Mouse (Mus musculus): Measurements from ENCODE around the gene Tmem255a. TPM values are rescaled to one million over a fixed set of nuclear protein-coding genes. Genes with fewer than 3 reads are reported as not detected.

The Tmem255a gene
- polyA plus RNA-seq (2015; fragmentation: Nextera tagmentation; extraction: Ambion mirVana): 29.5 and 30.2 TPM in 2 replicates

DNA sequence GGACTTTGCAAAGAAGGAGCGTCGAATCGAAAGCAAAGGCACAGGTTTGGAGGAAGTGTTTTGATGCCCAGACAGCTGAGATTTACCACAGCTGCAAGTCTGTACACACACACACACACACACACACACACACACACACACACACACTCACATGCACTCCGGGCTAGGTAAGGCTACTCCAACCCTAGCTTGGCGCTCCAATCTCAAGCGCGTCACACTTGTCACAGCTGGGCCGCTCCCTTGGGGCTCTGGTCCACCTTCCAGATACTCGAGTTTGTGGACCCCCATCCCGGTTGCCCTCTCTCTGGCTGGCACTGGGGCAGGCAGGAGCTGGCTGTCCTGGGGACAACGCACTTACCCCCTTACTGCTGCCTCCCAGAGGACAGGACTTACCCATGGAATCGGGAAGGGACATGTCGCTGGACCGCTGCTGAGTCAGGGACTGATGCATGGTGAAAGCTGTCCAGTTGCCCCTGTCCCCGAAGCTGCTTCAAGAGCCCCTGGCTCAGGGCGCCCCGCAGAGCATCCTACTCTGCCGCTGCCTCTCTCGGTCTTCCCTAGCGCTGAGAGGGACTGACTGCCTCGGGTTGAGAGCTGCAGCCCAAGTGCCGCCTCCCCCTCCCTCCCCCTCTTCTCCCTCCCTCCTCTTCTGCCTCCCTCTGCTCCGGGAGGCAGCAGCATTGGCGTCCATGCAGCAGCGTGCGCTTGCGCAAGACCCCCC lies at the start of gene Tmem255a:
Tmem255a (minus strand) TSS at position 589 of the 721 bp plus-strand sequence.
- Histone ChIP-seq H3K27me3 (ENCODE audit: control insufficient read depth, insufficient read depth, low read length) (no peaks in the 10 kb centered on the region), H3K4me1 (ENCODE audit: control insufficient read depth, insufficient read depth, low read length) (no peaks in the 10 kb centered on the region), H3K27ac (ENCODE audit: low read length) (peak within 1 kb of the TSS; percentile 7; the same call in 1 of the 2 replicates), H3K9me3 (replicated peaks; ENCODE audit: control insufficient read depth, low read length) (no peaks in the 10 kb centered on the region), H3K4me3 (ENCODE audit: low read length) (peak within 1 kb of the TSS; percentile 55), H3K9ac (ENCODE audit: low read length) (peak within 1 kb of the TSS; percentile 51), H3K4me2 (ENCODE audit: low read depth, low read length) (peak within 1 kb of the TSS; percentile 71), H3K36me3 (ENCODE audit: control insufficient read depth, insufficient read depth) (no peaks in the 10 kb centered on the region)
- WGBS: 12% methylated on average over 26 of the region's 27 CpGs
- peak; percentile 41; the same call in 1 of the 2 replicates for ATAC-seq (replicated peaks; ENCODE audit: extremely low read depth, insufficient read depth, low FRiP score)

GRCm38 (mm10) chrX:38259610-38260009 lies 7.4 kb upstream of the Tmem255a start:
- H3K9me3 ChIP-seq (replicated peaks; ENCODE audit: control insufficient read depth, low read length): no peaks in the 10 kb centered on the region
- H3K27me3 ChIP-seq (ENCODE audit: control insufficient read depth, insufficient read depth, low read length): no peaks in the 10 kb centered on the region
- H3K4me2 ChIP-seq (ENCODE audit: low read depth, low read length): no peak overlapping the region
- H3K27ac ChIP-seq (ENCODE audit: low read length): no peak overlapping the region
- H3K36me3 ChIP-seq (ENCODE audit: control insufficient read depth, insufficient read depth): no peaks in the 10 kb centered on the region
- WGBS: 24% methylated on average over 2 of the region's 2 CpGs
- no peak overlapping the region for H3K4me3 ChIP-seq (ENCODE audit: low read length)
- no peak overlapping the region for H3K9ac ChIP-seq (ENCODE audit: low read length)
- no peaks in the 10 kb centered on the region for H3K4me1 ChIP-seq (ENCODE audit: control insufficient read depth, insufficient read depth, low read length)
- ATAC-seq (replicated peaks; ENCODE audit: extremely low read depth, insufficient read depth, low FRiP score): no peak

GRCm38 (mm10) chrX:38250352-38250950 lies 1.8 kb downstream of the Tmem255a start:
- H3K4me2 ChIP-seq (ENCODE audit: low read depth, low read length): peak overlapping the region; percentile 71
- peak overlapping the region; percentile 55 for H3K4me3 ChIP-seq (ENCODE audit: low read length)
- H3K36me3 ChIP-seq (ENCODE audit: control insufficient read depth, insufficient read depth): no peaks in the 10 kb centered on the region
- 17% methylated on average over 18 of the region's 18 CpGs for WGBS
- H3K9ac ChIP-seq (ENCODE audit: low read length): no peak overlapping the region
- H3K27ac ChIP-seq (ENCODE audit: low read length): no peak overlapping the region
- no peaks in the 10 kb centered on the region for H3K4me1 ChIP-seq (ENCODE audit: control insufficient read depth, insufficient read depth, low read length)
- no peaks in the 10 kb centered on the region for H3K9me3 ChIP-seq (replicated peaks; ENCODE audit: control insufficient read depth, low read length)
- H3K27me3 ChIP-seq (ENCODE audit: control insufficient read depth, insufficient read depth, low read length): no peaks in the 10 kb centered on the region
- peak; percentile 56; the same call in 1 of the 2 replicates for ATAC-seq (replicated peaks; ENCODE audit: extremely low read depth, insufficient read depth, low FRiP score)

GRCm38 (mm10) chrX:38249640-38250351 lies 2.4 kb downstream of the Tmem255a start:
- peak overlapping the region; percentile 55 for H3K4me3 ChIP-seq (ENCODE audit: low read length)
- ATAC-seq (replicated peaks; ENCODE audit: extremely low read depth, insufficient read depth, low FRiP score): no peak

GRCm38 (mm10) chrX:38247601-38248000 lies 4.6 kb downstream of the Tmem255a start:
- Histone ChIP-seq H3K27ac (ENCODE audit: low read length) (no peak overlapping the region), H3K9me3 (replicated peaks; ENCODE audit: control insufficient read depth, low read length) (no peaks in the 10 kb centered on the region), H3K27me3 (ENCODE audit: control insufficient read depth, insufficient read depth, low read length) (no peaks in the 10 kb centered on the region), H3K4me2 (ENCODE audit: low read depth, low read length) (no peak overlapping the region), H3K4me3 (ENCODE audit: low read length) (no peak overlapping the region), H3K36me3 (ENCODE audit: control insufficient read depth, insufficient read depth) (no peaks in the 10 kb centered on the region), H3K4me1 (ENCODE audit: control insufficient read depth, insufficient read depth, low read length) (no peaks in the 10 kb centered on the region), H3K9ac (ENCODE audit: low read length) (no peak overlapping the region)
- no peak for ATAC-seq (replicated peaks; ENCODE audit: extremely low read depth, insufficient read depth, low FRiP score)
- 48% methylated on average over 5 of the region's 5 CpGs for WGBS

More at GRCm38 (mm10) chrX:38249640-38250351, 2.4 kb downstream of the Tmem255a start:
- Histone ChIP-seq H3K9me3 (replicated peaks; ENCODE audit: control insufficient read depth, low read length) (no peaks in the 10 kb centered on the region), H3K27me3 (ENCODE audit: control insufficient read depth, insufficient read depth, low read length) (no peaks in the 10 kb centered on the region), H3K27ac (ENCODE audit: low read length) (no peak overlapping the region), H3K4me2 (ENCODE audit: low read depth, low read length) (peak overlapping the region; percentile 71), H3K9ac (ENCODE audit: low read length) (no peak overlapping the region), H3K4me1 (ENCODE audit: control insufficient read depth, insufficient read depth, low read length) (no peaks in the 10 kb centered on the region), H3K36me3 (ENCODE audit: control insufficient read depth, insufficient read depth) (no peaks in the 10 kb centered on the region)
- 16% methylated on average over 16 of the region's 16 CpGs for WGBS

DNA sequence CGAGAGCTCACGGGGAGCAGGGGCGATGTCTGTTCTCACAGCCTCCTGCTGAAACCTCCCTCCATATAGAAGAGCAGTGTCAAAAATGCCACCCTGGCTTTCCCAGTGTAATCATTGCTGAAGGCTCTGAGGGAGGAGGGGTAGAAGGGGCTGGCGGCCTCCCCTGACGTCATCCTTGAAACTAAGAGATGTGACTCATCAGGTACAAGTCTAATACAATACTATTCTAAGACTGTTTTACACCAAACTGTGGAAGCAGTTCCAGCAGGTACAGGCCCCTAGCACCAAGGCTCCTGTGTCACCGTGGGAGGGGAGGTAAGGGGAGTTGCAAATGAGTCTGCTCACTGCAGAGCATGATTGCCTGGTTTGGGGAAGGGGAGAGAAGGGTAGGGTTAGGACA lies 5.1 kb downstream of the Tmem255a start:
- Histone ChIP-seq H3K9ac (ENCODE audit: low read length) (no peak overlapping the region), H3K4me2 (ENCODE audit: low read depth, low read length) (no peak overlapping the region), H3K27me3 (ENCODE audit: control insufficient read depth, insufficient read depth, low read length) (no peaks in the 10 kb centered on the region), H3K9me3 (replicated peaks; ENCODE audit: control insufficient read depth, low read length) (no peaks in the 10 kb centered on the region), H3K36me3 (ENCODE audit: control insufficient read depth, insufficient read depth) (no peaks in the 10 kb centered on the region), H3K27ac (ENCODE audit: low read length) (no peak overlapping the region), H3K4me3 (ENCODE audit: low read length) (no peak overlapping the region), H3K4me1 (ENCODE audit: control insufficient read depth, insufficient read depth, low read length) (no peaks in the 10 kb centered on the region)
- ATAC-seq (replicated peaks; ENCODE audit: extremely low read depth, insufficient read depth, low FRiP score): no peak
- 30% methylated on average over 6 of the region's 6 CpGs for WGBS

- 33% methylated on average over 2 of the region's 2 CpGs for WGBS
- no peaks in the 10 kb centered on the region for H3K36me3 ChIP-seq (ENCODE audit: control insufficient read depth, insufficient read depth)
- ATAC-seq (replicated peaks; ENCODE audit: extremely low read depth, insufficient read depth, low FRiP score): no peak
These were observed 14.5 kb downstream of the Tmem255a start for GRCm38 (mm10) chrX:38237731-38238130.

DNA sequence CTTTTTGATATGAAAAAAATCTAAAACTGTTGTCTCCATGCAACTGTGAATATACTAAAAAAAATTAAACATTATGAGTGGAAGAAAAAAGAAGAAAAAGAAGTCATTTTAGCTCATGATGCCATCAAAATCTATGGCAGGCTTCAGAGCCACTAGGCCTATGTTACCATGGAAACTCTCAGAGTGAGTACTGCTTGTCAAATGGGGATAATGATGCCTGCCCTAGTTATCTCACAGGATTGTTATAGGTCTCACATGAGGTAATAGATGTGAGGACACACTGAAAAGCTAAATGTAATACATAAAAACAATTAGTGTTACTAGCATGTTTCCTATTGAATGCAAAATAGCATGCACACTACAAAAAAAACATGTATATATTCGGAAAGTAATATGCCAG lies 22.4 kb downstream of the Tmem255a start:
- Histone ChIP-seq H3K27me3 (ENCODE audit: control insufficient read depth, insufficient read depth, low read length) (no peaks in the 10 kb centered on the region), H3K36me3 (ENCODE audit: control insufficient read depth, insufficient read depth) (no peaks in the 10 kb centered on the region)
- 57% methylated on average over 1 of the region's 1 CpGs for WGBS

More at GRCm38 (mm10) chrX:38237731-38238130, 14.5 kb downstream of the Tmem255a start:
- Histone ChIP-seq H3K4me3 (ENCODE audit: low read length) (no peak overlapping the region), H3K4me1 (ENCODE audit: control insufficient read depth, insufficient read depth, low read length) (no peaks in the 10 kb centered on the region), H3K9ac (ENCODE audit: low read length) (no peak overlapping the region), H3K4me2 (ENCODE audit: low read depth, low read length) (no peak overlapping the region), H3K27me3 (ENCODE audit: control insufficient read depth, insufficient read depth, low read length) (no peaks in the 10 kb centered on the region), H3K27ac (ENCODE audit: low read length) (no peak overlapping the region), H3K9me3 (replicated peaks; ENCODE audit: control insufficient read depth, low read length) (no peaks in the 10 kb centered on the region)

GRCm38 (mm10) chrX:38222757-38223156 lies 29.5 kb downstream of the Tmem255a start:
- H3K9me3 ChIP-seq (replicated peaks; ENCODE audit: control insufficient read depth, low read length): no peaks in the 10 kb centered on the region
- H3K36me3 ChIP-seq (ENCODE audit: control insufficient read depth, insufficient read depth): no peaks in the 10 kb centered on the region
- H3K4me1 ChIP-seq (ENCODE audit: control insufficient read depth, insufficient read depth, low read length): no peaks in the 10 kb centered on the region
- no peak overlapping the region for H3K4me2 ChIP-seq (ENCODE audit: low read depth, low read length)
- no peak overlapping the region for H3K4me3 ChIP-seq (ENCODE audit: low read length)
- ATAC-seq (replicated peaks; ENCODE audit: extremely low read depth, insufficient read depth, low FRiP score): no peak
- no peak overlapping the region for H3K27ac ChIP-seq (ENCODE audit: low read length)
- H3K9ac ChIP-seq (ENCODE audit: low read length): no peak overlapping the region
- WGBS: 60% methylated on average over 2 of the region's 2 CpGs
- no peaks in the 10 kb centered on the region for H3K27me3 ChIP-seq (ENCODE audit: control insufficient read depth, insufficient read depth, low read length)

More for the DNA sequence above, 22.4 kb downstream of the Tmem255a start:
- no peak for ATAC-seq (replicated peaks; ENCODE audit: extremely low read depth, insufficient read depth, low FRiP score)
- H3K4me1 ChIP-seq (ENCODE audit: control insufficient read depth, insufficient read depth, low read length): no peaks in the 10 kb centered on the region
- no peak overlapping the region for H3K9ac ChIP-seq (ENCODE audit: low read length)
- H3K27ac ChIP-seq (ENCODE audit: low read length): no peak overlapping the region
- H3K4me3 ChIP-seq (ENCODE audit: low read length): no peak overlapping the region
- no peaks in the 10 kb centered on the region for H3K9me3 ChIP-seq (replicated peaks; ENCODE audit: control insufficient read depth, low read length)
- no peak overlapping the region for H3K4me2 ChIP-seq (ENCODE audit: low read depth, low read length)
